Mouse (Mus musculus) embryonic fibroblast, embryonic 13.5 days (primary cell): Measurements from ENCODE around the gene Trim43a. TPM values are rescaled to one million over a fixed set of nuclear protein-coding genes. Genes with fewer than 3 reads are reported as not detected.
"Not testable (repeated sequence)": the region's sequence is repeated elsewhere in the genome, so short reads cannot be mapped to it uniquely, and the experiment has no call there.

Experiments used
- H3K27ac ChIP-seq: 2 replicates; pipeline ENCODE4 v1.5.1; 2012; ENCODE audit warnings: low read length, control low read depth, inconsistent platforms; ENCODE audit not compliant: insufficient read depth
- H3K4me1 ChIP-seq: 2 replicates; pipeline ENCODE4 v1.6.1; 2011; ENCODE audit warnings: low read length; ENCODE audit not compliant: control insufficient read depth, insufficient read depth
- H3K4me3 ChIP-seq: 2 replicates; pipeline ENCODE4 v1.5.1; 2011; ENCODE audit warnings: mild to moderate bottlenecking, control low read depth, low read length; ENCODE audit not compliant: insufficient read depth
- CTCF ChIP-seq: IDR thresholded peaks from 2 replicates; pipeline ENCODE4 v1.5.1; 2011; ENCODE audit warnings: mild to moderate bottlenecking, control low read depth, low read length, moderate library complexity, borderline replicate concordance; ENCODE audit not compliant: insufficient read depth
- POLR2A ChIP-seq: IDR thresholded peaks from 2 replicates; pipeline ENCODE4 v1.6.1; 2011; ENCODE audit warnings: low read depth, mild to moderate bottlenecking, control low read depth, low read length, moderate library complexity
- polyA plus RNA-seq: library from polyadenylated mRNA; stranded (reverse); fragments of >200 nt; gene quantifications from 2 replicates; pipeline ENCODE4 v1.2.4, GENCODE M21; 2011; ENCODE audit warnings: low read depth; ENCODE audit not compliant: missing spikeins, insufficient read length

Trim43a gene
- polyA plus RNA-seq, 1 experiment, result not detected

GRCm38 (mm10) chr9:88558146-88558545 lies 22.5 kb upstream of the Trim43a start:
- Histone ChIP-seq H3K4me1 (no peaks in the 10 kb centered on the region), H3K27ac (no peak overlapping the region), H3K4me3 (no peak overlapping the region)
- no peak for TF ChIP-seq POLR2A
- no peak for TF ChIP-seq CTCF

DNA sequence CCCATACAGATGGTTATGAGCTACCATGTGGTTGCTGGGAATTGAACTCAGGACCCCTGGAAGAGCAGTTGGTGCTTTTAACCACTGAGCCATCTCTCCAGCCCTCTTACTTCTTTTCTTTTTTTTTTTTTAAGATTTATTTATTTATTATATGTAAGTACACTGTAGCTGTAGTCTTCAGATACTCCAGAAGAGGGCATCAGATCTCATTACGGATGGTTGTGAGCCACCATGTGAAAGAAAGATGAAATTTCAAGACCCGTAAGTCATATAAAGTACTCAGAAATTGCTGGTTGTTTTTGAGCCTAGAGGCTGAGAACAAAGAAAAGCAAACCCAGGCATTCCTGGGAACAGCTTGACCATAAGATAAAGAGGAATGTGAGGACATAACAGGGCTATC lies 19.2 kb upstream of the Trim43a start:
- H3K4me1 ChIP-seq, H3K4me3 ChIP-seq, H3K27ac ChIP-seq: not testable (repeated sequence)

DNA sequence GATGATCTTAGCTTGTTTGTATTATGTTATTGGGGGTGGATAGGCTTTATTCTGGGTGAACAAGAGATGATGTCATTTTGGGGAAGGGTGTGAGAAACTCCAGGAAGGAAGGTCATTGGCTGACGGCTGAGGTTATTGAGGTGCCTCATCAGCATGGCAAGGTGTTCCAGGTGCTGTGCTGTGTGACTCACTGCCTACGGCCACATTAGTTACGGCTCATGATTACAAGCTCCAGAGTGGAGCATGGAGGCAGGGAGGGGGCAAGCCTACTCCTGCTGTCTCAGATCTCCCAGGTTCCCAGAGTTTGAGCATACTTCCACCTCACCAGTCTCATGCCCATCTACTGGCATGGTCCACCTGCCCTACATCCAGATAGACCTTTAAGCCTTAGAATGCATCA lies 10.2 kb upstream of the Trim43a start:
- not testable (repeated sequence) for H3K4me1 ChIP-seq, H3K4me3 ChIP-seq, H3K27ac ChIP-seq

DNA sequence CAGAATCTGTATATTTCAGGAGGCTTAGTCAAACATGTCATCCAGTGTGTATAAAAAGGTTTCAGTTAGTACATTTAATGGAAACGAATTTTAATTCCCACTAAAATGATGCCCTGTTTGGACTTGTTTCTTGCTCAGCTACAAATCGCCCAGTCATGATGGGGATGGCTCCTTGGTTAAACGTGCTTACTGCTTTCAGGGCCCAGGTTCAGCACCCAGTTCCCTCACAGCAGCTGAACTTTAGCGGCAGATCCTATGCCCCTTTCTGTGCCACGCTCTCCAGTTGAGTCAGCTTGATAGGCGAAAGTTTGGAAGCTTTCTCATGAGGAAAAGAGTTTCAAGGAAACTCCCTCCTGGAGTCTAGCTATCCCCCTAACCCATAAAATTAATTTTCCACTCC lies 13.0 kb downstream of the Trim43a start:
- not testable (repeated sequence) for H3K27ac ChIP-seq, H3K4me3 ChIP-seq, H3K4me1 ChIP-seq

DNA sequence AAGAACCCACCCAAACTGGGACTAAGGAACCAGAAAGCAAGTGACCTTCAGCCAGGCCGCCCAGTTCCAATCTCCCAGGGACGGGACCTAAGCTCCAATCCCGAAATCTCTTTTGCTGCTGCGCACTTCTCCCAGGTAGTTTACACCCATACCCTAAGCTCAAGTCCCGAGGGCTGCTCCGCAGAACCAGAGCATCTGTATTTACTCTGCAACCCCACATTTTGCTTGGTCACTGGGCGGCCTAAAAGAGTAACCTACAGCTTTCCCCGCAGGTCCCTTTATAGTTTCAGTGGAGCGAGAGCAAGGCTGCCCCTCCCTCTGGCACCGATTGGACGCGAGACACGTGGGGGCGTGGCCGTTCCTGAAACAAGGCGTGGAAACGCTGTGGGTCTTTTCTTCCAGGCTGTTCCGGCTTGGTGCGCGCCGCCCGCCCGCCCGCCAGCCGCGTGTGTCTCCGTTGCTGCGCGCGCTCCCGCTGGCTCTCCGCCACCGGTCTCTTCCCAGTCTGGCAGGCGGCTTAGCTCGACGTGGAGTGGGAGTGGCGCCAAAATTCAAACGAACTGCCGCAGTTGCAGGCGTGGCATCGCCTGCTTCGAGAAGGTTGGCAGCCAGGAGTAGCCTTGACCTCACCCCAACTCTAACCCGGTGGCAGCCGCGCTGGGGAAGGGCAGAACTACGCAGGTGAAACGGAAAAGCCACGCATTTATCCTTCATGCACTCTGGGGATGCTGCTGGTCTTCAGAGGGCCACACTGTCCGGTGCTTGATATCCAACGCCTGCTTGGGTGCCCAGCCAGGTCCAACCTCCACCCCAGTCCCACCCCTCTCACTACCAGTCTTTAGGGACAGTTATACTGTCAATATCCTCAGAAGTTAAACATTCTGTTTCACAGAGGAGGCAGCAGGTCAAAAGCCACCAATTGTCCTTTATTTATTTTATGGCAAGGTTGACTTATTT lies 18.8 kb downstream of the Trim43a start:
- peak overlapping the region; percentile 40; the same call in 1 of the 2 replicates for H3K4me3 ChIP-seq
- peak; percentile 57 for TF ChIP-seq POLR2A
- 0 out of 2 replicates have a peak overlapping the region, but pooled peaks have one; percentile 31 for H3K27ac ChIP-seq

DNA sequence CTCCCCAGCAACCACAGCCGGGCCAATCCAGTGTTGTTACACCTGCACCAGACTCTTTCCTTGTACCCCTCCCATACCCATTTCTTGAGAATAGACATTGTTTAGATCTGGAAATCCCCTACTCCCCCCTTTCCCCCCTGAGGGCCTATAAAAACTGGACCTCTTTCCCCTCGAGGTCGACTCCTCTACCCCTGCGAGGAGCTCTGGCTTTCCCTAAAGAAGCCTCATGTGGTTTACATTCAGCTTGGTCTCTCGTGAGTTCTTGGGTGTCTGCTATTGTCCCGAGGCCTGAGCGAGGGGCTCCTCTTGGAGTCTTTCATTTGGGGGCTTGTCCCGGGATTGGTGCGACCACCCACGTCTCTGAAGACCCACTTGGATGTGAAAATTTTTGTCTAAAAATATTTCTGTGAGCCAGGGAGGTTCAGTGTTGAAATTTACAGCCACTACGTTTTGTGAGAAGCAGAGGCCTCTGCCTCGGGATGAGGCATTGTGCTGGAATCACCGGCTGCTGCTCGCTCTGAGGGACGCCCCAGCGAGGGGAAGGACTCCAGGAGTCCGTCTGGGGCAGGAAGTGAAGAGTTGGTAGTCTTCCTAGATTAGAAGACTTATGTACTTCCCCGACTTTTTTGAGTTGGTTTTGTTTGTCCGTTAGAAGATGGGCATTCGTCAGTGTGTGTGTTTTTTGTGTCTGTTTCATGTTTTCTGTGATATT lies 45.3 kb downstream of the Trim43a start:
- not testable (repeated sequence) for H3K27ac ChIP-seq, H3K4me3 ChIP-seq, H3K4me1 ChIP-seq

More for the DNA sequence above, 18.8 kb downstream of the Trim43a start:
- H3K4me1 ChIP-seq, result not testable (repeated sequence)

GRCm38 (mm10) chr9:88638125-88638524 lies 57.4 kb downstream of the Trim43a start:
- not testable (repeated sequence) for H3K4me1 ChIP-seq

More at GRCm38 (mm10) chr9:88638125-88638524, 57.4 kb downstream of the Trim43a start:
- not testable (repeated sequence) for H3K4me3 ChIP-seq, H3K27ac ChIP-seq

Other genes with a start within 250 kb of the Trim43a start
- gene Snx14, start 141.9 kb upstream of the Trim43a start, polyA plus RNA-seq, result 33.9 and 34.3 TPM in 2 replicates
- gene Gm20537, start 124.3 kb upstream of the Trim43a start, polyA plus RNA-seq, result 12.3 and 19.7 TPM in 2 replicates
- gene Syncrip, start 98.3 kb upstream of the Trim43a start, polyA plus RNA-seq, result 240 and 252 TPM in 2 replicates
- 5.3 and 8.8 TPM in 2 replicates for gene Zfp949, start 32.9 kb upstream of the Trim43a start, polyA plus RNA-seq
- 21.1 and 21.4 TPM in 2 replicates for gene Mthfsl, start 139.4 kb downstream of the Trim43a start, polyA plus RNA-seq
- not detected in 2 replicates for gene Bcl2a1d, start 151.0 kb downstream of the Trim43a start, polyA plus RNA-seq